Mouse (Mus musculus): ENCODE data around the gene Sdf2. TPM values are rescaled to one million over a fixed set of nuclear protein-coding genes. Genes with fewer than 3 reads are reported as not detected.
"Not testable (repeated sequence)": the region's sequence is repeated elsewhere in the genome, so short reads cannot be mapped to it uniquely, and the experiment has no call there.

Sdf2 gene
- polyA plus RNA-seq, 1 experiment from 2014 or later, result 60.8 TPM

- Histone ChIP-seq H3K4me1 (no peaks in the 10 kb centered on the region), H3K4me3 (no peak overlapping the region), H3K4me2 (replicated peaks) (no peak overlapping the region), H3K9ac (no peak overlapping the region), H3K27me3 (replicated peaks) (no peaks in the 10 kb centered on the region), H3K27ac (no peak overlapping the region), H3K36me3 (peaks cover 92% of the 10 kb centered on the region), H3K9me3 (no peaks in the 10 kb centered on the region)
- ATAC-seq (ENCODE audit: low FRiP score, low read depth), result no peak
- WGBS, result 88% methylated on average over 13 of the region's 13 CpGs
These were observed 26.4 kb downstream of the Sdf2 start for GRCm38 (mm10) chr11:78271986-78272385.

- 100% methylated on average over 1 of the region's 1 CpGs for WGBS
- H3K36me3 ChIP-seq, result peaks cover 95% of the 10 kb centered on the region
- ATAC-seq (ENCODE audit: low FRiP score, low read depth), result no peak
- H3K4me3 ChIP-seq, result no peak overlapping the region
- no peak overlapping the region for H3K9ac ChIP-seq
- H3K27ac ChIP-seq, result no peak overlapping the region
- H3K4me2 ChIP-seq (replicated peaks), result no peak overlapping the region
- no peaks in the 10 kb centered on the region for H3K27me3 ChIP-seq (replicated peaks)
- H3K4me1 ChIP-seq, result no peaks in the 10 kb centered on the region
- H3K9me3 ChIP-seq, result no peaks in the 10 kb centered on the region
These were observed 30.1 kb downstream of the Sdf2 start for GRCm38 (mm10) chr11:78275596-78275995.

- WGBS, result 94% methylated on average over 4 of the region's 4 CpGs
- not testable (repeated sequence) for H3K27ac ChIP-seq; H3K4me2 ChIP-seq (replicated peaks); H3K27me3 ChIP-seq (replicated peaks); H3K9me3 ChIP-seq; H3K4me3 ChIP-seq; H3K4me1 ChIP-seq; ATAC-seq (ENCODE audit: low FRiP score, low read depth); H3K9ac ChIP-seq
- peaks cover 97% of the 10 kb centered on the region for H3K36me3 ChIP-seq
These were observed 30.6 kb downstream of the Sdf2 start for GRCm38 (mm10) chr11:78276169-78276568.

- Histone ChIP-seq H3K27ac (no peak overlapping the region), H3K4me2 (replicated peaks) (no peak overlapping the region), H3K9me3 (no peaks in the 10 kb centered on the region), H3K27me3 (replicated peaks) (no peaks in the 10 kb centered on the region), H3K4me1 (no peaks in the 10 kb centered on the region), H3K36me3 (peaks cover 94% of the 10 kb centered on the region), H3K9ac (no peak overlapping the region), H3K4me3 (no peak overlapping the region)
- ATAC-seq (ENCODE audit: low FRiP score, low read depth), result no peak
- 93% methylated on average over 7 of the region's 7 CpGs for whole genome bisulfite sequencing
These were observed 33.3 kb downstream of the Sdf2 start for GRCm38 (mm10) chr11:78278853-78279252.

- Histone ChIP-seq H3K9me3 (no peaks in the 10 kb centered on the region), H3K4me2 (replicated peaks) (no peak overlapping the region), H3K36me3 (peaks cover 94% of the 10 kb centered on the region), H3K27ac (no peak overlapping the region), H3K27me3 (replicated peaks) (no peaks in the 10 kb centered on the region), H3K4me3 (no peak overlapping the region), H3K4me1 (no peaks in the 10 kb centered on the region), H3K9ac (no peak overlapping the region)
- no peak for ATAC-seq (ENCODE audit: low FRiP score, low read depth)
- 89% methylated on average over 4 of the region's 4 CpGs for WGBS
These were observed 34.0 kb downstream of the Sdf2 start for GRCm38 (mm10) chr11:78279586-78279985.

- Histone ChIP-seq H3K9ac (no peak overlapping the region), H3K36me3 (peaks cover 78% of the 10 kb centered on the region), H3K27me3 (replicated peaks) (no peaks in the 10 kb centered on the region), H3K4me3 (no peak overlapping the region), H3K4me2 (replicated peaks) (no peak overlapping the region), H3K27ac (no peak overlapping the region), H3K4me1 (no peaks in the 10 kb centered on the region), H3K9me3 (no peaks in the 10 kb centered on the region)
- 94% methylated on average over 7 of the region's 7 CpGs for WGBS
- ATAC-seq (ENCODE audit: low FRiP score, low read depth), result no peak
These were observed 43.7 kb downstream of the Sdf2 start for GRCm38 (mm10) chr11:78289146-78289763.

- H3K4me3 ChIP-seq, result no peak within 1 kb of the TSS
- WGBS, result 95% methylated on average over 4 of the region's 4 CpGs
- H3K36me3 ChIP-seq, result peaks cover 70% of the 10 kb centered on the region
- H3K27me3 ChIP-seq (replicated peaks), result no peaks in the 10 kb centered on the region
- H3K27ac ChIP-seq, result no peak within 1 kb of the TSS
- ATAC-seq (ENCODE audit: low FRiP score, low read depth), result no peak
- H3K9ac ChIP-seq, result no peak within 1 kb of the TSS
- H3K9me3 ChIP-seq, result no peaks in the 10 kb centered on the region
- H3K4me1 ChIP-seq, result no peaks in the 10 kb centered on the region
- no peak within 1 kb of the TSS for H3K4me2 ChIP-seq (replicated peaks)
These were observed 45.1 kb downstream of the Sdf2 start, which contains the start of gene BC030499 for GRCm38 (mm10) chr11:78290654-78291053. Gene BC030499, plus strand, starts transcription at chr11:78290841.

- H3K4me3 ChIP-seq, result no peak overlapping the region
- no peaks in the 10 kb centered on the region for H3K9me3 ChIP-seq
- no peak for ATAC-seq (ENCODE audit: low FRiP score, low read depth)
- peaks cover 35% of the 10 kb centered on the region for H3K36me3 ChIP-seq
- no peak overlapping the region for H3K27ac ChIP-seq
- H3K4me1 ChIP-seq, result no peaks in the 10 kb centered on the region
- H3K9ac ChIP-seq, result no peak overlapping the region
- WGBS, result 94% methylated on average over 6 of the region's 6 CpGs
- H3K4me2 ChIP-seq (replicated peaks), result no peak overlapping the region
- H3K27me3 ChIP-seq (replicated peaks), result no peaks in the 10 kb centered on the region
These were observed 49.0 kb downstream of the Sdf2 start for GRCm38 (mm10) chr11:78294585-78294984.

GRCm38 (mm10) chr11:78300917-78301316, 55.4 kb downstream of the Sdf2 start:
- Histone ChIP-seq H3K4me1 (no peaks in the 10 kb centered on the region), H3K9ac (0 out of 2 replicates have a peak overlapping the region, but pooled peaks have one; percentile 36), H3K9me3 (no peaks in the 10 kb centered on the region), H3K4me3 (peak overlapping the region; percentile 68), H3K27ac (no peak overlapping the region), H3K27me3 (replicated peaks) (no peaks in the 10 kb centered on the region), H3K4me2 (replicated peaks) (peak overlapping the region; percentile 85), H3K36me3 (peaks cover 22% of the 10 kb centered on the region)
- ATAC-seq (ENCODE audit: low FRiP score, low read depth), result no peak
- WGBS, result 66% methylated on average over 7 of the region's 7 CpGs

- ATAC-seq (ENCODE audit: low FRiP score, low read depth), result peak; percentile 99
- Histone ChIP-seq H3K9ac (peak within 1 kb of the TSS; percentile 58), H3K4me2 (replicated peaks) (peak within 1 kb of the TSS; percentile 85), H3K27ac (no peak within 1 kb of the TSS), H3K27me3 (replicated peaks) (no peaks in the 10 kb centered on the region), H3K4me1 (no peaks in the 10 kb centered on the region), H3K4me3 (peak within 1 kb of the TSS; percentile 68), H3K9me3 (no peaks in the 10 kb centered on the region), H3K36me3 (peaks cover 22% of the 10 kb centered on the region)
- WGBS, result under 1% methylated on average over 49 of the region's 49 CpGs
These were observed 56.0 kb downstream of the Sdf2 start, which contains the start of gene Spag5 for GRCm38 (mm10) chr11:78301357-78302084. Gene Spag5, plus strand, starts transcription at chr11:78301529.
